Mouse (Mus musculus): ENCODE results near the gene Trmt10b.
A peak's percentile ranks its signal among the peaks of the same experiment; 100 is the strongest.

Trmt10b gene

GRCm38 (mm10) chr4:45342286-45343155 is 45.6 kb downstream of the Trmt10b start, which contains the start of gene Exosc3:
TSS of gene Exosc3 (minus strand) at chr4:45342732.
- peak; percentile 40 for DNase-seq

GRCm38 (mm10) chr4:45356653-45357052 is 59.7 kb downstream of the Trmt10b start:
- DNase-seq: no peak

Data from cerebellum, adult 9-11 months (tissue).